Mouse (Mus musculus) lung, postnatal 36 days (tissue): Measurements from ENCODE around the gene Phf7.

Experiments used
- DNase-seq: peaks from one replicate; pipeline ENCODE4 v3.0.0; 2022; ENCODE audit warnings: mixed read lengths

Phf7 gene

DNA sequence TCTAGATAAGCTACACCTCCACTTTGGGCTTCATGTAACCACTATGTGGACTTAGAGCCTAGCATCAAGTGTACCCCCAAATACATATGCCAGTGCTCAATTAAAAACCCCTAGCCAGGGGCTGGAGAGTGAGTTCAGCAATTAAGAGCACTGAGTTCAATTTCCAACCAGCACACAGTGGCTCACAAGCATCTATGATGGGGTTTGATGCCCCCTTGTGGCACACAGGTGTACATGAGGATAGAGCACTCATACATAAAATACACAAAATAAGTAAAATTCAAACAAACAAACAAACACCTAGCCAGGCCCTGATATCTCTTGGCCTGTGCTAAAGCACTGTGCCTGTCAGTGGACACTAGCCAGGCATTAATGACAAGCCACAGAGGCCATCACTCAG is 55.1 kb downstream of the Phf7 start:
- peak; percentile 80 for DNase-seq

DNA sequence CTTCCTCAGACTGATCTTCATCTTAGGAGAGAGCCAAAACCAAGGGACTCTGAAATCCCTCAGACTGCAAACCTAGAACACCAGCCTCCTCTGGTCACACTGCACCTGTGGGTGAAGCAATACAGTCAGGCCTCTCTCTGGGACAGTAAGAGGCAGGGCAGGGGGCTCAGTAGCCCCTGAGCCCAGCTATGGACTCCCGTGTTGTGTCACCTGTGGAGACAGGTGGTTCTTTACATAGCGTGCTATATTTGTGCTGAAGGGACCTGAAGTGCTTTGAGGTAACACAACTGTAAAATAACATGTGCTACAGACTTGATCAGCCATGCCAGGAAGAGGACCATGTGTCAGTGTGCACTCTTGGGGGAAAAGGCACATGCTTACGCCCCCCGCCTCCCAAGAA is 55.6 kb downstream of the Phf7 start:
- no peak for DNase-seq

GRCm38 (mm10) chr14:31194891-31195513 is 56.1 kb downstream of the Phf7 start:
- peak; percentile 89 for DNase-seq

- DNase-seq: peak; percentile 42
Measured at GRCm38 (mm10) chr14:31194441-31194840, 56.7 kb downstream of the Phf7 start.

DNA sequence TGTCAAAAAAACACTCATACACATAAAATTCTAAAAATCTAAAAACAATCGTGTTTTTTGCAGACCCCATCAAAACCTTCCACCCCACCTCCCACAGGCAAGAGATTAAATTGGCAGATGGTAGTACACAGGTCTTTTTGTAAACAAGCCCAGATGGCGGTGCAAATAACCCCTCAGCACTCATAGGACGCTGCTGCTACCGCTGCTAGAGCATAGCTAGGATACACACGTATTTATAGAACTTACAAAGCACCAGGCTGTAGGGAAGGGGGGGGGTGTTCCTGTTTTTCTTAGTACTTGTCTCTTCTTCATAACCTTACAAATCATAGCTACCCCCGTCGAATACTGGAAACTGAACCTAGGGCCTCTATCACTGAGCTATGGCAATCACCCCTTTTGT is 57.3 kb downstream of the Phf7 start:
- no peak for DNase-seq

DNA sequence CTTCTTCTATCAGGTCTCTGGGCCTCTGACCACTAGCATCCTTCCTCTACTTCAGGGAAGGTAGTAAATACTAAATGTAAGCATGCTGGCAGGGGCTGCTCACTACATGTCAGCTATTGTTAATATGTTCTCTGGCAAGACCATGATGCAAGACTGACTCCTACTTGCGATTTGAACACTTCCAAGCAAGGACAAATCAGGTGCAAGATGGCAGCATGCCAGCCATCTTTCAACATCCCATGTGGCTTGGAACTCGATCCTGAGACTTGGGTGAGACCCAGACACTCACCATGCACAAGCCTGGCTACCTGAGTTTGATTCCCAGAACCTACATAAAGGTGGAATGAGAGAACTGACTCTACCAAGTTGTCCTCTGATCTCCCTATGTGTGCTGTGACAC is 59.2 kb downstream of the Phf7 start:
- DNase-seq: peak; percentile 67

- no peak for DNase-seq
Measured at GRCm38 (mm10) chr14:31189348-31189747, 61.8 kb downstream of the Phf7 start.

GRCm38 (mm10) chr14:31188771-31189181 is 62.3 kb downstream of the Phf7 start:
- peak; percentile 76 for DNase-seq
